Mouse (Mus musculus): Measurements from ENCODE around the gene Tprkb.
"Not testable (repeated sequence)": the region's sequence is repeated elsewhere in the genome, so short reads cannot be mapped to it uniquely, and the experiment has no call there.

The Tprkb gene

DNA sequence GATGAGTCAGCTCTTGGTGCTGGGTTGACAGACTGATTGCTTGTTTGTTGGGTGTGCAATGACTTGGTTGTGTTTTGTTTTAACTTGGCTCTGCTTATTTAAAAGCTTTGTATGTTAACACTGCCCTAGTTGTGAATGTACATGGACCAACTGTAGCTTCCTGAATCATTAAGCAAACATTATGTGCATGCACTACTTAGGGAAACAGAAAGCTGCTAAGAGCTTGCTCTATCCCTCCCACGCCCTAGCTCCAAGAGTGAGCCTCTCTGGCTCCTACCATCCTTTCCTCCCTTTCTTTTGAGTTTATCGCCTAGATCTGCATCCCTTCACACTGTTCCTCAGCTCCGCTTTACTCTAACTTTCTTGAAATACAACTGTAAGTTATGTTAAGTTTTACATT lies 61.7 kb downstream of the Tprkb start:
- no peak for DNase-seq (ENCODE audit: low spot score)

DNA sequence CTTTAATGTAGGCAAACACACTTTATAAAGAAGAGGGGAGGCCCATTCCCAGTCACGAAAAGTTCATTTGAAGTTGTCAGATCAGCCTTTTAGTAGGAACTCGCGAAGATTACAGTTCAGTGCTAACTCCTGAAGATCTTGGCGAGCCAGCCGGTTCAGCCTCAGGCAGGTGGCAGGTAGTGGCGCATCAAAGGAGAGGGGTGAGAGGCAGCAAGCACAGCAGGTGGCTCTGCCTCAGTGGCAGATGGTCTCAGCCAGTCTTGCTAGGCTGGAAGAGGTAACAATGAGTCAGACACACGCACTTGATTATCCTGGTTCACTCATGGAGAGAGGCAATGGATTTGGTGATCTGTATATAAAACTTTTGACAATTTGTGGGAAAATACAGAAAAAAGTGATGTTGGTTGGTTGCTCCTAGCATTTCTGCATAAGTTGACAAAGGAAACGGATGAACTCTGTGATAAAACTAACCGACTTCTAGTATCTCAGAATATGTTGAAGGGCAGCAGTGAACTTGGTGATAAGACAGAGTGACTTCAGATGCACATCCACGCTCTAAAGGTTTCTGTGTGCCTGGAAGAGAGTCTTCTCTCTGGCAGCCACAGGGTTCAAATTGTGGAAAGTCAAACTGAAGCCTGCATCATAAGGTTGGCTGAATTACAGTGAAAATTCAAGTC lies 63.4 kb downstream of the Tprkb start:
- DNase-seq (ENCODE audit: low spot score), result no peak

DNA sequence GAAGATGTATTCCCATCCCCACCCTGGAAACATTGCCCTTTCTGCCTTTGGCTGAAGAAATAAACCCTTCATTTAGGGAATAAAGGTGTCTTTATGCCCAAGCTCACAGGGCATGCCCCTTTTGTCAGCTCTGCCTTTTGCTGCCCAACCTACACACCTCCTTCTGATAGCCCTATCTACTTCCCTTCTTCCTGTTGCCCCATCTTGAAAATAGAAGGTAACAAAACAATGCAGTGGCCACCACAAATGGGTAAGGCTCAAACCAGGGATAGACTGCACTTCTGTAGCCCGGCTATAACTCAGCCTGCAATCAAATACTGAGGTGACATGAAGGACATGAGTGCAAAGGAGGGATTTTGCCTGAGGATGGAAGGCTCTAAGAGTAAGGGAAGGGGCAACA lies 64.1 kb downstream of the Tprkb start:
- DNase-seq (ENCODE audit: low spot score), result no peak

DNA sequence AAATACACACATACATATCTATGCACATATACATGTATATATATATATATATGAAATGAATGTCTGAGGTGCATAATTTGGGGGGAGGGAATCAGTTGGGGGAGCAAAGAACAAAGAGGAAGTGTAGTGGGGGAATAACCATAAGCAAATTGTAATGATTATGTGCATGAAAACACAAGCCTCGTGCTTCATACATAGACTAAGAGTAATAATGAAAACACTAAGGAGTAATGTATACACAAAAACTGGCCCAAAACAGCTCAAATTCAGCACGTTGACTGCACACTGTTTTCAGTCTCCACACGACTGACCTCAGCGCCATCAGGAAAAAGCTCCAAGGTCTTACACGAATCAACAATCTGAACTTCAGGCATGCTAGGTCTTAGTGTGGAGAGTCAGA lies 64.6 kb downstream of the Tprkb start:
- DNase-seq (ENCODE audit: low spot score), result no peak

DNA sequence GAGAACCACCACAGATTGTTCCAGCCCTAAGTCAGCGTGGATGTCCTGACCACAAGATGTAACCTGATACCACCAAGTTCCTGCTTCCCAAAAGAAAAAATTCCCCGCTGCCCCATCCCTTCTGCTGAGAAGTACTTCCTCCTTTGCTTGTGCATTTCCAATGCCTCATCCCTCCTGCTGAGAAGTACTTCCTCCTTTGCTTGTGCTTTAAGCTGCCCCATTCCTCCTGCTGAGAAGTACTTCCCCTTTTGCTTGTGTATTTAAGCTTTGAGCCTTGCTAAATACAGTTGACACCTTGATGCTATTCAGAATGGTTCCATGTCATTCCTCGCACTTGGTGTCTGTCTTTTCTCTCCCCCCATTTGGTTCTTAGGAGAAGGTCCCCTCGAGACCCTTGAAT lies 67.1 kb downstream of the Tprkb start:
- DNase-seq (ENCODE audit: low spot score), result not testable (repeated sequence)
